Mouse (Mus musculus): ENCODE results near the gene Irx2.

Irx2 gene

GRCm38 (mm10) chr13:72637536-72637935 lies 8.9 kb downstream of the Irx2 start:
- DNase-seq = no peak

- DNase-seq = no peak
Measured at GRCm38 (mm10) chr13:72638401-72639130, 9.9 kb downstream of the Irx2 start.

- no peak for DNase-seq
Measured at GRCm38 (mm10) chr13:72639441-72640130, 11.0 kb downstream of the Irx2 start.

- no peak for DNase-seq
Measured at GRCm38 (mm10) chr13:72640131-72640521, 11.5 kb downstream of the Irx2 start.

GRCm38 (mm10) chr13:72656447-72656846 lies 27.8 kb downstream of the Irx2 start:
- DNase-seq = no peak

- no peak for DNase-seq
Measured at GRCm38 (mm10) chr13:72675826-72676225, 47.2 kb downstream of the Irx2 start.
